Mouse (Mus musculus): ENCODE measurements around the gene Brip1.

- no peak for TF ChIP-seq CTCF (IDR thresholded peaks at IDR 0.05; ENCODE audit: low read depth)
- no peak for TF ChIP-seq EP300 (IDR thresholded peaks at IDR 0.05; ENCODE audit: low read depth)
Observed at GRCm38 (mm10) chr11:86106596-86106995, 94.4 kb downstream of the Brip1 start.

All from liver, postnatal 0 days (tissue).